Mouse (Mus musculus) retina, embryonic 14.5 days (tissue): ENCODE measurements around the gene Pms2.

Experiments
- DNase-seq: peaks from one replicate; pipeline ENCODE4 v3.0.0-alpha.2; 2015; ENCODE audit warnings: low spot score

The Pms2 gene

DNA sequence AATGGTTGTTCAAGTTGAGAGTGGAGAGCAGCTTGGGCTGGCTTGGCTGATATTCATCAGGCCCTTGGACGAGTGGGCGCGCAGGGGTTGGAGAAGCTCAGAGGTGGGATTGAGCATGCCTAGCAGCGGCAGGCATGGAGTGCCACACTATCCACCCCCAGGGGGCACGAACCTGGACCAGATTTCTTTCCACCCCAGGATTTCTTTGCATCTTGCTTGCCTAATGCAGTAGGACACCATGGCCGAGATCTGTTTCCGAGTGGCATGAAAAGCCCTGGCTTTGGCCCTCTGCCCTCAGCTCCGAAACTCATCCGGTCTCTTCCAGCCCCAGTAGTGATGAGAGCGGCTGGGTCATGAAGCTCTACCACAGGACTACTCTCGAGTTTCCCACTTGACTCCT, 23.6 kb downstream of the Pms2 start:
- DNase-seq: no peak

DNA sequence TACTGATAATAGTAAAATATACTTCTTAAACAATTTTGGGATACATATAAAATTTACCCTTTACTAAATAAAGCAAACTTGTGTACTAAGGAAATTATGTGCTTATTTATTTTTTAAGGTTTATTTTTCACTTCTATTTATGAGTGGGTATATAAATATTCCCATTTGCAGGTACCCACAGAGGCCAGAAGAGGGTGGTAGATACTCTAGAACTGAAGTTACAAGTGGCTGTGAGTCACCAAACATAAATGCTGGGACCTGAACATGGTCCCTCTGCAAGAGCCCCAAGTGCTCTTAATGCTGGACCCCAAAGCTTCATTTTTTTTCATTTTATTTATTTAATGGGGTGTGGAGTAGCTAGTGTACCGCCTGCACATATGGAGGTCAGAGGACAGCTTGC, 24.1 kb downstream of the Pms2 start:
- peak; percentile 5 for DNase-seq

DNA sequence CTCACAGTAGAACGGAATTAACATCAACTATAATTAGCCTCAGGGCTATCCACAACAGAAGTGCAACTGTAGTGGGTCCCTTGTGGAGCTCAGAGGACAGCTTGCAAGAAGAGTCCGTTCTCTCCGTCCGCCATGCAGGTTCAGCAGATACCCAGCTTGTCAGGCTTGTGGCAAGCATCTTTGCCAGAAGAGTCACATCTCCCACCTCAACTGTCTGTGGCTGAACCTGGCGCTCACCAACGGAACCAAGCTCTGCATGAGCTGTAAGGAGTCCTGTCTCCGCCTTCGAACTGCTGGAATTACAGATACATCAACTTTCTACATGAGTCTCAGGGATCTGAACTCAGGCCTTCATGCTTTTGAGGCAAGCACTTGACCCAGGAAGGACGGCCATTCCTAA, 26.4 kb downstream of the Pms2 start:
- no peak for DNase-seq

DNA sequence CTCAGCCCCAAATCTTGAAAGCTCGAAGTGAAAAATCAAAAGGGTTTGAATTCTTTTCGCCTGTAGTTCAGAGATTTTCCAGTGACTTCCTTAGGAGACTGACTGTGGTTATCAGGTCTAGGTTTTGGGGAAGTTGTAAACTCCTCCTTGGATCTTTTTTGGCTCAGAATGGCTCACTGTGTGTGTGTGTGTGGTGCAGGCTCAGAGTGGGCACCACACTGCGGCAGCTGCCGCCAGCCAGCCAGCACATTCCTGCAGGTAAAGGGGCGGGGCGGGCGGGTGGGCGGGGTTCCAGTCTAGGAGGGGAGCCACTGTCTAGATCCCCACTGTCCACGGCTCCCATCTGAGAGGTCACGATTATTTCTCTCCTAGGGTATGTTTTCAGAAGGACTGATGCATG, 31.8 kb downstream of the Pms2 start:
- no peak for DNase-seq

DNA sequence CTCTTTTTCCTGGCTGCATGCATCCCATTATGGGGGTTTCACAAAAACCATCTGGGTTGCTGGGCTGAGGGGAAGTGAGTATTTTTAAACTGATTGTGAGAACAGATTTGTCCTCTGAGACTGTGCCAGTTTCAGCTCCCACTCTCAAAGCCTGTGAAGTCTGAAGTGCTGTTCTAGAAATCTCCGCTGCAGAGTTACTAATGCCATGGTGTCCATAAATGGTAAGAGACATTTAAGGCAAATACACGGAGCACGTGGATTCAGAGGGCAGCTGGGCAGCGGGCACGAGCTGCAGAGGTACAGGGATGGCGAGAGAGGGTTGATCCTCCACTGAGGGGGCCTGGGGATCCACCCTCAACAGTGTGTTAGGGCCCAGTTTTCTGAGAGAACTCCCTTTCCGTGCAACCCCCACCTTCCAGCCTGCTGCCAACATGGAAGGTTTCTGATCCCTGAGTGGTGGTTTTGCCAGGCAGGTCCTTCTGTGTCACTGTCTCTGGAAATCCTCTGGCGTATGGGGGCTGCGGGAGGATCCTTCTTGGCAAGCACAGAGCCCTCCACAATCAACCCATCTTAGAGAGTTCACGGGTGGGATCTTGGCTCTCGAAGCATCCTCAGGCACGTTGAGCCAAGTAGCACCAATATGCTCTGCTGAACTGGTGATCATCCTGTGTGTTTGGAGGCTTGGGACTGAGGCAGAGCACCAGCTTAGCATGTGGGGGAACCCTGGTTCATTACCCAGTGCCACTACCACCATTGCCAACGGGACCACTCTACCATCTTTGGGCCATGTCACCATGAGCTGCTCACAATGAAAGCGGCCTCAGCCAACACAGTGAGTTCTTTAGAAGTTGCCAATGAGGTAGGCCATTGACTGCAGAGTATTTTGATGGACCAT, 33.7 kb downstream of the Pms2 start:
- DNase-seq: no peak

DNA sequence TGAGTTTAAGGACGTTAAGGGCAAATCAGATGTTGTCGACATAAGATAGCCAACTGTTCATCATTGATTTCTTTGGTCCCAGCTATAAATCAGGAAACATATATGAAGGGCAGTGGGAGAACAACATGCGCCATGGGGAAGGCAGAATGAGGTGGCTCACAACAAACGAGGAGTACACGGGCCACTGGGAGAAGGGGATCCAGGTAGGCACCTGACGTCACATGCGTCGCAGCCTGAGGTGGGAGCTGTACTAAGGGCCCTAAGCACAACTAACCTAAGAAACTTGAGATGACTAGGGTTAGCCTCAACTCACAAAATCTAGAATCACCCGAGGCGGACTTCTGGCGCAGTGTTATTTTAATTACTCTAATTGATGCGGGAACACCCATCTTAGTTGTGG, 38.6 kb downstream of the Pms2 start:
- no peak for DNase-seq

DNA sequence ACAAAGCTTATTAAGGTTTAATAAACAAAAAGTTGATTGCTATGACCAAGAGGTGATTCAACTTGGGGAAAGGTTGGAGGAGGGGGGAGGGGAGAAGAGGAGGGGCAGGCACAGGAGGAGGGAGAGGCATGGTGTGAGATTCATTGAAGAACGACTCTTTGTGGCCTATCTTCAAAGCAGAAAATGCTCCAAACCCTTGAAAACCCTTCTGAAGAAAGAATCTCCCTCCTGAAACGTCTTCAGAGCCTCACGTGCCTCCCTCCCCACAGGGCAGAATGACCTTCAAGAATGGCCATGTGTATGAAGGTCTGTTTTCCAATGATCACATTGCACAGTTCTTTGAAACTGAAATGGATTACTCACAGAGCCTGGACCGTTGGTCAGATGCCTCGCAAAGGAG, 40.3 kb downstream of the Pms2 start:
- DNase-seq: no peak

DNA sequence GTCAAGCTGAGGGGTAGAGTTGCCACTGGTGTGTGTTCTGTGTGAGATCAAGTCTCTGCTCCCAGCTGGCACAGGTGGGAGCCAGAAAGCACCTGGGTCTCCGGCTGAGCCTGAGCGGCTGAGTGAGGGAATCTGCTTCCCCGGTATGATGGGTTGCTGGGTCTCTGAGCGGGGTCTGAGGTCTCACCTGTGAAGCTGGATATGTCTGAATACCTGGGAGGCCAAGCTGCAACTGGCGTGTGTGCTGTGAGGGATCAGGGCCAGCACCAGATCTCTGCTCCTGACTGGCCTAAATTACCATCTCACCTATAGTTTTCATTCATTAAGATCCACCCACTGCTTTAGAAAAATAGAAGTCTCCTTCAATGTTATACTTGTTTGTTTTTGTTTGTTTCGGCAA, 47.3 kb downstream of the Pms2 start:
- no peak for DNase-seq

DNA sequence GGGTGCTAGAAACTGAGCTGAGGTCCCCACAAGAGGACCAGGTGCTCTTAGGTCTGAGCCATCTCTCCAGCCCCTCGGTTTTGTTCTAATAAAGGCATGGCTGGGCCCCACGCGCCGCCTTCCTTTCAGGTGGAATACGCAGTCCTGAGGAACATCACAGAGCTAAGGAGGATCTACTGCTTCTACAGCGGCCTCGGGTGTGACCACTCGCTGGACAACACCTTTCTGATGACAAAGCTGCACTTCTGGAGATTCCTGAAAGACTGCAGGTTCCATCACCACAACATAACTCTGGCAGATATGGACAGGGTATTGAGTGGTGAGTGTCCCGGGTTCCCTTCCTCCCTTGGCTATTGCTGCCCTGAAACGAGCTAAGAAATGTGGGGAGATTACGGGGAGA, 49.8 kb downstream of the Pms2 start:
- DNase-seq: no peak

DNA sequence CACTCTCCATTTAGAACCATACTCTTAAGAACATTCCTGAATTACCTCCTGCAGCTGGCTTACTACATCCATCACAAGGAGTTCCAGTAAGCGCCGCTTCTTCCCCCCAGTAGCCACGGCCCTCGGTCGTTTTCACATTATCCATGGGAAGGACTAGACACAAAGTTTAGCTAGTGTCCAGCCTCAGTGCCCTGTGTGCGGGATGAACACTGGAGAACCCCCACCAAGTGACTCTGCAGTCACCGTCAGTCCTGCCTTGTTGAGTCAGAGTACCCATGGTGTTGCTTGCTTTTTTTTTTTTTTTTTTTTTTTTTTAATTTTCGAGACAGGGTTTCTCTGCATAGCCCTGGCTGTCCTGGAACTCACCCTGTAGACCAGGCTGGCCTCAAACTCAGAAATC, 51.4 kb downstream of the Pms2 start:
- DNase-seq: no peak

DNA sequence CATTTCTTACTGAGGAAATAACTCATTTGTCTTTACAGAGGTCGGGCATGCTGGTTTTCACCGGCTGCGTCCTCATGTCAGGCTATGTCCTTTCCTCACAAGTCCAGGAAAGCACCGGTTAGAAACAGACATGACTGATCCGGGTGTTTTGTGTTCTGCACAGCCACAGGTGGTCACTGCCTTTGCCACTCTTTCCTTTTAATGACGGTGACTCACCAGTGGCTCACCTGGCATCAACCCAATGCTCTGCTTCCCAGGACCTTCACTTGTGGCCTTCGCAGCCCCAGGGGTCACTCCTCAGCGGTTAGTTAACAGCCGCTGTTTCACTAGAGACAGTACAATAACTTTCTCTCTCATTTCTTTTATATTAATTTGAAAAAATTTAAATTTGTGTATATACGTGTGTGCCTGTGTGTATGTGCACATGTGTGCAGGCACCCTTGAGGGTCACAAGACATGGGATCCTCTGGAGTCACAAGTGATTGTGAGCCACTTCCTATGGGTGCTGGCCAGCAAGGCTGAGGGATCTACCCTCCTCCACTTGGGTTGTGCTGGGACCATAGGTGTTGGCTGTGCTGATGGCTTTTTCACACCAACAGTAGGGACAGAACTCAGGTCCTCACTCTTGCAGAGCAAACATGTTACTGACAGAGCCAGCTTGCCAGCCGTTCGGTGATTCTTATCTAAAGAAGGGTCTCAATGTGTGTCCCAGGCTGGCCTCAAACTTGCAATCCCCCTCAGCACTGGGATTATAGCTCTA, 56.0 kb downstream of the Pms2 start:
- DNase-seq: no peak

DNA sequence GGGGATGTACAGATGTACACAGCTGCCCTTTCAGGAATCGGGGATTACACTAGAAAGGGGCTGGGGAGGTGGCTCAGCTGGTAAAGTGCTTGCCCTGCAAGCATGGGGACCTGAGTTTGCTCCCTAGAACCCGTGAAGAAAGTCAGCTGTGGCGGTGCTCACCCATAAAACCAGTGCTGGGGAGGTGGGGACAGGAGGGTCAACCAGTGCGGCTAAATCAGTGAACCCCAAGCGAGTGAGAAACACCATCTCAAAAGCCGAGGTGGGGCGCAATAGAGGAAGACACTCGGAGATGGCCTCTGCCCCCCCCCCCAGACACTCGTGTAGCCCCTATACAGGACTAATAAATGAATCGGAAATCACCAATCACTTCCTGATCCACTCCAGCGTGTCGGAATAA, 56.9 kb downstream of the Pms2 start:
- no peak for DNase-seq

DNA sequence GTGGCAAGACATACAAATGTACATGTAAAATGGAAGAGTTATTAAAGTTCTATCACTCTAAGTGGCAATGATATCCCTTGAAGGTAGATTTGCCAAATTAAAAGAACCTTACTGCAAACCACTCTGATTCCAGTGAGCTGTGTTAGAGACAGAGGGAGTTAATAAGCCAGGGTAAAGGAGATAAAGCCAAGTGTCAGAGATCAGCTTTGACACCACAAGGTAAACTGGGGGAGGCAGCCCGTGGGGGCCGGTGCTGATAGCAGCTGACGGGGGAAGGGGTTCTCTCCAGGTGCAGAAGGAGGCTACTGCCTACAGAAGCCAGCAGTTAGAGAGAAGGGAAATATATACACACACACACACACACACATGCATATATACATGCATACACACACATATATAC, 62.9 kb downstream of the Pms2 start:
- DNase-seq: no peak

DNA sequence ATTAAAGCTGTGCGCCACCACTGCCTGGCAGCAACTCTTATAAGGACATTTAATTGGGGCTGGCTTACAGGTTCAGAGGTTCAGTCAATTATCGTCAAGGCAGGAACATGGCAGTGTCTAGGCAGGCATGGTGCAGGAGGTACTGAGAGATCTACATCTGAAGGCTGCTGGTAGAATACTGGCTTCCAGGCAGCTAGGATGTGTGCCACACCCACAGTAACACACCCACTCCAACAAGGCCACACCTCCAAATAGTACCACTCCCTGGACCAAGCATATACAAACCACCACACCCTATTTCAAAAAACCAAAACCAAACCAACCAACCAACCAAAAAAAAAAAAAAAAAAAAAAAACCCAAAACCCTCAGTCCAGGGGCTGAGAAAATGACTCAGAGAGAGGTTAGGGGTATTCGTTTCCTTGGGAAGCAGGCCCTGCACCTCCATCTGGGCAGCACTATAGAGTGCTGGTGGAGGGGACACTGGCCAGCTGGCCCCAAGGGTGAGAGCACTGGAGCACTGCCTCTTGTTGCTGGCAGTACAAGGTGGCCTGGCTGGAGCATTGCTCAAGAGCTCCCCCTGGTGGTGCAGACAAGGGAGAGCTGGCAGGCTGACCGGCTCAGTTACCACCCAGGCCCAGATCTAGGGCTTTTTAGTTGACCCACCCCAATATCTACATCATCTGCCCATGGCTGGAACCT, 65.3 kb downstream of the Pms2 start:
- DNase-seq: peak; percentile 84

DNA sequence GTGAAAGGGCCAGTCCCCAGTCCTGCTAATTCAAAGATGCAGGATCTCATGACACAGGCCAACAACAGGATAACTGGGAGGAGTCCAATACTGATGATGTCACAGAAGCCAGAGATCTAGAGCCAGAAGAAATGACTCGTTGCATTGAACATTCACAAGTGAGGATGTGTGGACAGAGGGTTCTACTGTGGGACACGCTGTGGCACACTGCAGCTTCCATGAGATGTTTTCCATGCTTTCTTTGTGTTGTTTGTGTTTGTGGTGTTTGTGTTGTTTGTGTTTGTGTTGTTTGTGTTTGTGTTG, 65.8 kb downstream of the Pms2 start:
- DNase-seq: no peak

DNA sequence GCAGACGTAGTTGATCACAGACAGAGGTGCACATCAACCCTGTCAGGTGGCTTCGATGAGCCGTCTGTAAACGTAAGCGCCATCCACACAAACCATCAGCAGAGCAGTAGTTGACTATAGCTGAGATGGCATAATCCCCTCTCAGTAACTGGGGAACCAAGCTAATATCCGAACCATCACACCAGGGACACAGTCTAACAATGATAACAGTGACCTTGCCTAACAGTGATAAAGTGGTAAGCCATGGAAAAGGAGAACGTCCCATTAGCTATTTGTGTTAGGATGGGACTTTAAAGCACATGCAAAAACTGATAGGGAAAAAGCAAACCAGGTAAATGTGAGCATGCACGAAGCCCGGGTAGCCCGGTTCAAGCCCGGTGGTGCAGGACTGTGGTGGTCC, 66.5 kb downstream of the Pms2 start:
- DNase-seq: no peak

DNA sequence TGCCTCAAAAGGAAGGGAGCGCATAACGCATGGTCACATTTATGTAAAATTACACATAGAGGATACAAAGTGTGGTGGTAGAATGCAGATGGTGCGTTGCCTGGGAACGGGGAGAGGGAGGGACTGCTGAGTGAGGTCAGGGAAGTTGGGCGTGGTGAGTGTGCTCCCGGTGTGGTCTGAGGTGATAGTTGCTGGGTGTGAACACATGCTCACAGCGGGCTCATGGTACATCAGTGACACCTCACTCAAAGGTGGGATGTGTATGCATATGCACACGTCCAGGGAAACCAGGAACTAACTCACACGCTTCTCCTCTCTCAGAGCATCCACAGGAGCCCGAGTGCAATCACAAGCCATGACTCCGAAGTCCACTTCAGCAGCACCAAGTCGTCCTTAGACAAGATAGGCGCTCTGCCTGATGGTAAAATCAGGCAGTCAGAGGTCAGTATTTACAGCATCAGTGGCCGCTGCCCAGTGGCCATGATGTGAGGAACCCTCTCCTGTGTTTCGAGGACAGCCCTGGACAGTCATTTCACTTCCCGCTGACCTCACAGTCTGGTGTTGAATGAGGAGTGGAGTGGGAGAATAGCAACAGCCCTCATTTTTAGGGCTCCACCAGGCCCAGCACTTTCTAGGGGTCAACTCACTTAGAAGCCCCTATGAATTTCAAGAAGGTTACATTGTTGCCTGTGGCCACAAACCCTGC, 67.1 kb downstream of the Pms2 start:
- DNase-seq: no peak

DNA sequence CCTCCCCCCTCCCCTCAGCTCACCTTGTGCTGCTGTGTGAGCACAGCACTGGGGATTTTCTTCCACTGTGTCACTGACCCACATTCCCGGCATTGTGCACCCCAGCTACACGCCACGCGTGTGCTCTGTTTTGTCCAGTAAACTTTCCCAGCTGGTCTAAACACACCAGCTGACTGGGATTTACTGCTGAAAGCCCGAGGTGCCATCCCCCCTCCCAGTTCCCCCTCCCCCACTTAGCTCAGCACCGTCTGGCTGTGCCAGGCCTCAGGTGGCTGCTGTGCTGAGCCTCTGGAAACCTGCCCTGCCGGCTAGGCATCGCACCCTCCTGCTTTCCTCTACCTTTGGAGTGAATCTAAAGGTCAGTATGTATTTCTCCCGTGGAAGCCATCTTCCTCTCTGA, 71.1 kb downstream of the Pms2 start:
- peak; percentile 57 for DNase-seq

DNA sequence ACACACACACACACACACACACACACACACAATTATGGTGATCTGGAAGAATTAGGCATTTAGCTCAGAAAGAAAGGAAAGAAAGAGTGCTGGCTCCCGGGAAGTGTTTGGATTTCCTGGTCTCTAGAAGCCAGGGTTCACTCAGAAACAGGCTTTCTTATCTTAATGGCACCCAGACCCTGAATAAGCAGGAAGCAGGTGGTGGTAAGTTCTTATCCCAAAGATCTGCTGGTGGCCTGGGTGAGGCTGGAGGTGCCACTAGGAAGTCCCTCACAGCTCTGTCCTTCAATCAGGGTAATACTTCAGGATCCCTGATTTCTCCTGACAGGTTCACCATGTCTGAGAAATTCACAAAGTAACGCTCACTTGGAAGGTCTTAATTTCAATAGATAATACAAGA, 72.6 kb downstream of the Pms2 start:
- DNase-seq: no peak
